Mouse (Mus musculus) ovary, postnatal 14 days (tissue): ENCODE results near the gene Atg14.
"Not testable (repeated sequence)": the region's sequence is repeated elsewhere in the genome, so short reads cannot be mapped to it uniquely, and the experiment has no call there.

Experiments used
- DNase-seq: peaks from one replicate; pipeline ENCODE4 v3.0.0; 2022; ENCODE audit warnings: low spot score

Atg14 gene

DNA sequence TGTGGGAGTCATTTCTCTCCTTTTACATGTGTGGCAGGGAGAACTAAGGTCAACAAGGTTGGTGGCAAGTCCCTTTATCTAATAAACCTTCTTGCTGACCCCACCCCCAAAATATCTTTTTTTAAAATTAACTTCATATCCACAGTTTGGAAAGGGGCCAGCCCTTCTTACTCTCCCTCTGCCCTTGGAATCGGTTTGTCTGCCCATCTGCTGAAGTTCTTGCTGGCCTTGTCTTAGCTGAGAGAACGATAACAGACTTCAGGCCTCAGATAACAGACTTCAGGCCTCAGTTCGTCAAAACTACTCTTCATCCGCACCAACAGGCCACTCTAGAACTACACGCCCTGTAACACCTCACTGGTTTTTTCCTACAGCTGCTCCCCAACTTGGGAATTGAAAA is 26.2 kb downstream of the Atg14 start:
- DNase-seq = no peak

DNA sequence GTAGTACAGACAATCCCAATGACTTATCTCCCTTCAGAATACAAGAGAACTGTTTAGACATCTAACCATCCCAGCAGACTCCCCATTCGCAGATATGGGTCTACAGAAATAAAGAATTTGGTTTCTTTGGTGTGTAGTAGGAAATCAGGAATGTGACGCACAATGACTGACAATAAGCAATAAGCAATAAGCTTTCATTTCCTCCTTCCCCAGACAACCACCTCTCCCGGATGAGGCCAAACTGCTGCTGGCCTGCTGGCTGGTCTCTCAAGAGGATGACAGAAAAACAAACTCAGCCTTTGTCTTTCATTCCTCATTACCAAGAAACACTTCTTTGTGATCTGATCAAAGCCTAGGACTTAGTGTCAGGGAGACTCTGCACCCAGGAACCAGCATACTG is 28.2 kb downstream of the Atg14 start:
- no peak for DNase-seq

- no peak for DNase-seq
Observed at GRCm38 (mm10) chr14:47541325-47541948, 29.0 kb downstream of the Atg14 start.

DNA sequence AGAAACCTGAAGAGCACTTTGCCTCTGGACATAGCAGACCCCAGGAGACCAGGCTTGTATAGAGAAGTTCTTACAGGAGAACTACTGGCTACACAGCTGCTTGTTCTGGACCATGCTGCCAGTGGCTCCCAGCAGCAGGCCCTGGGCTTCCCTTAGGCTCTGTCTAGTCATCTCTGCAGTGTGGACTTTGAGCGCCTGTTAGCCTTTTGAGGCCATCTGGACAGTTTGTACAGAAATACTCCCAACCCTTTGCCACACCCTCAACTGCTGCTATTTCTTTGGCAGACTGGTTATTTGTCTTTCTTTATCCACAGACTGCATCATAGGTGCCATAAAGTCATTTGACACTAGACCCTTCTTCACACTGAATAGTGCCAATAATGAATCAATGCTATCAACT is 35.4 kb downstream of the Atg14 start:
- no peak for DNase-seq

- DNase-seq = no peak
Observed at GRCm38 (mm10) chr14:47534176-47534525, 36.3 kb downstream of the Atg14 start.

DNA sequence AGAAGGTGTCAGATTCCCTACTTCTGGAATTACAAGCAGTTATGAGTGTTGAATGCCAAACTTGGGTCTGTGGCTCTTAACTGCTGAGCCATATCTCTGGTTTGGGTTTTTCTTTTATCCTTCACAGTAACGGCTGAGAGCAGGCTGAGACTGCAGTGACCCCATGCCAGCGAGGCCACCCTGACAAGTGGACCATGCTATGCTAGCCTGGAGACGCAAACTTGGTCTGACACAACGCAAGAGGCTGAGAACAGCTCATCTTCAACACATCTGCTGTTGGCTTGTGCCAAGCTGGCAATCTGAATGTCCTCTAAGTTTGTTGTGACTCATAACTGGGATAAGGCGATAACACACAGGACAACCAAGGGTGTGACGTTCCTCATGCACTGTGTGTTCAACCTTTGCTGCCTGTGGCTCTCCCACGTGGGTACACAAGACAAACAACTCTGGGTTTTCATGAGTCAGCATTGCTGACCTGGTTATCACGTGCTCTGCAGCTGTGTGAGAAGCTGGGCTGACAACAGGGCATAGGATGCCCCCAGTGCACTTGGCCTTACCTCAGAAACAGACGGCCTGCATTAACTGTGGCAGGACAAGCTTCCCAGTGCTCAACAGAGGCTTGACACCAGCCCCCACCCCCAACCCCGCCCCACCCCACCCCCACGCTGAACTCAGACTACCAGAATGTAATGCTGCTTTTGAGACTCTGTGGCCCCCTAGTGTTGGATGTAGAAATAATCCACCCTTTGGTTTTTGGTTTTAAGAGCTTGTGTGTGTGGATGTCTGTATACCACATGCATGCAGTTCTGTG is 36.9 kb downstream of the Atg14 start:
- DNase-seq = peak; percentile 22

DNA sequence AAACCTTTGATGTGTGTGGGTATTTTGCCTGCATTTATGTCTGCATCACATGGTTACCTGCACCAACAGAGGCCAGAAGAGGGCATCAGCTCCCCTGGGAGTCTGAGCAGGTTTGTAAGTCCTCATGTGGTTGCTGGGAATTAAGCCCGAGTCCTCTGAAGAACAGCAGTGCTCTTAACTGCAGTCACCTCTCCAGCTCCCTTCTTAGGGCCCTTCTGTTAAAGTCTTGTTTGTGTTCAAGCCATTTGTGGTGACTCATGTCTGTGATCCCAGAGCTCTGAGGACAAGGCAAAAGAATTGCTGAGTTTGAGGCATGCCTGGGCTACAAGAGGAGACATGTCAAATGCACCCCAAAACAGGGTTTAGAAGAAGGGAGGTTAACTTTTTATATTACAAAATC is 38.0 kb downstream of the Atg14 start:
- no peak for DNase-seq

GRCm38 (mm10) chr14:47529592-47529991 is 40.9 kb downstream of the Atg14 start:
- not testable (repeated sequence) for DNase-seq

DNA sequence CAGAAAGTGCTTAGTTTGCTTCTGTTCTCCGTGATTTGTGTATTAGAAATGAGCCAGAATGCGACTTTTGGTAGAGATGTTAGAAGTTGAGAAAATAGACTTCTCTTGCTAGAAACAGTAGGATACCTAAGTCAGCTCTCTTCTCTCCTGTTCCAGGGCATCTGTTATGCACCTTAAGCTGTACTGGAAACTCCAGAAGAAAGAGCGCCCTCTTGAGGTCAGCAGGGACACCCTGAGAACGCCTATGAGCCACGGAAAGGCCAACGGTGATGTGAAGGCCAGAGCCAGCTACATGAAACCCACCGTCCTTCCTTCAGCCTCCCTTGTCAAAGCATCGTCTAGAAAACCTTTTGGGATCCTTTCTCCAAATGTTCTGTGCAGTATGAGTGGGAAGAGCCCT is 41.4 kb downstream of the Atg14 start:
- DNase-seq = peak; percentile 42

DNA sequence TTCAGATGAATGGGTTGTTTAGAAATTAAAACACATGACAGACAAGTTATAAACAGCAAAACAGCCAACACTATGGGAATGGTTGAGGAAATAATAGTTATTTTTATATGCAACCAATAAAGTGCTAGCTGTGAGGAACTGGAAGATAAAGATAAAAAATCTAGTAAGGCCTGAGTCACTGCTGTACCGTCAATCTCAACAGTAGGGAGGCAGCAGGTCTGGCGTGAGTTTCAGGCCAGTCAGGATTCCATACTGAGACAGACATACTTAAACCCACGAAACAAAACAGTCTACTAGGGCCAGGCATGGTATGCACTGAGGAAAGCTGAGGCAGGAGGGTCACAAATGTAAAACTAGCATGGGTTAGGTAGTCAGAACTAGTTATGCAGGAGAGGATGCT is 42.2 kb downstream of the Atg14 start:
- DNase-seq = no peak

DNA sequence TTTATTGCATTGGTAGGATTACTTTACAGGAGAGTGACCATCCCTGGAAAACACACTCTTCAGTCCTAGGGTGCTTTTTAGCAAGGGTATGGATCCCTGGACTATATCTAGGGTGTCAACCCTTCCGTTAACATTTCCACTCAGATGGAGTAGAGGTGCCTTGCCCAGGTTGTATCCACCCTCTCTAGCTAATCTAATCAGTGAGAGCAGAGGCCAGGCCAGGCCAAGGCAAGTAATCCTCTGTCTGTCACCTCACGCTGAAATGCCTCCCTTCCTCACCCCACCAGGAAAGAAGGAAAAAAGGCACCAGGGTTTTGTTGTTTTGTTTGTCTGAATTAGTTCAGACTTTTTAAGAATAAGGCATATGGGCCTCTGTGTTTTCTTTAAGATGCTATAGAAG is 42.6 kb downstream of the Atg14 start:
- no peak for DNase-seq

DNA sequence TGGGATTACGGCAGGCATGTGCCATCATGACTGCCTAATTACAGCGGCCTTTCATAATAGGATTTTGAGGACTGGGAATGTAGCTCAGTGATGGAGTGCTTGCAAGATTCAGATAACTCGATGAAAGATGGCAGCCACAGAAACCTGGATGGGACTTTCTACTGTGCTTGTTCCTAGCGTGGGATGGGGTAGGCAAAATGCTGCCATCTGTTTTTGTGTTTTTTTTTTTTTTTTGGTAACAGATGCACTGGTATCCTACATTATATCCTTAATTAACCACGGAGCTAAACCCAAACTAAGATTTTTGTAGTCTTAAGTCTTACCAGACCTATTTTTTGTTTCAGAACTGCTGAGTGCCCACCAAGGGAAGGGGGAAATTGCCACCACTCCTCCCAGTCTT is 44.6 kb downstream of the Atg14 start:
- no peak for DNase-seq

DNA sequence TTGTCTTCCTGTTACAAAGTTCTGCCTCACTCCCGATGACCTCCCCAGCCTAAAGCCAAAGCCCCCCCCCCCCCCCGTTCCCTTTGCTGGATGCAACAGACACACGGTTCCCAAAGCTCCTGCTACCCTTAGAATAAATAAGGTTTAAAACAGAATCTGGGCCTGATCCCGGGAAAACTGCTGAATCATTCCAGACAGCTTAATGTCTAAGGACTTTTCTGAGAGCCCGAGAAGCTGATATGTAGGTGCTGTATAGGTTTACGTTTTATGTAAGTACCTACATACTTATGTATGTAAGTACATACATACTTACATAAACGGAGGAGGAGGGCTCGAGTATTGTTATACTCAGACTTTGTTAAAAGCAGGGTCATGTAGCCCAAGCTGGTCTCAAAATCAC is 45.1 kb downstream of the Atg14 start:
- no peak for DNase-seq

DNA sequence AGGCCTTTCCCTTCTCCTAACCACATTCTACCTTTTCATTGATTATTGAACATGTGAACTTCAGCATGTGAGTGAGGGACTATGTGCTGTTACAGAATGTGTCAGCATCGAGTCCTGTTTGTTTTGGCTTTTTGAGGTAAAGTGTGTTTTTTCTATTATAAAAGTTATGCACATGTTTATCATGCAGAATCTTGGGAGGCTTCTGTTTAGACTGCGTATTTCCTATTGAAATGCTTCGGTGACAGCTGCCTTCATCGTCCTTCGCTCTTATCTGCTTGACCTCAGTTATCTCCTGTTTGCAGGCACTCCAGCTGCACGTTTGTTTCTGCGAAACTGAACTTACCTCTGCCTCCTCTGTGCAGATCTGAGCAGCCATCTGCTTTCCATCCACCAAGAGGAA is 48.1 kb downstream of the Atg14 start:
- DNase-seq = no peak

GRCm38 (mm10) chr14:47521609-47522008 is 48.8 kb downstream of the Atg14 start:
- DNase-seq = no peak

GRCm38 (mm10) chr14:47520751-47521449 is 49.5 kb downstream of the Atg14 start:
- DNase-seq = no peak

- no peak for DNase-seq
Observed at GRCm38 (mm10) chr14:47518619-47519018, 51.8 kb downstream of the Atg14 start.

GRCm38 (mm10) chr14:47516755-47517154 is 53.7 kb downstream of the Atg14 start:
- no peak for DNase-seq

DNA sequence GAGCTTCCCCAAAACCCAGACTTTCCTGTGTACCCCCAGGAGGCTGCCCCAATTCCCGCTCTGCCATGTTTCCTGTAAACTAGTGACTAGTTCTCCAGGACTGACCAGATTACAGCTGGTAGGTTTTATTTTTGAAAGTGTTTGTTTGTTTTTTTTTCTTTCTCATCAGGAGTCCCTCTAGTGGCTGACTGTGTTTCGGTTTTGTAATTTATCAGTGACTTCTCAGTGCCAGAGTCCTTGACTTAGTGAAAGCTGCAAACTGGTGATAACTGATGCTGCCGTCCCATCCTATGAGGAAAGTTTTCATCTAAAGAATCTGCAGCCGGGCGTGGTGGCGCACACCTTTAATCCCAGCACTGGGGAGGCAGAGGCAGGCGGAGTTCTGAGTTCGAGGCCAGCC is 54.8 kb downstream of the Atg14 start:
- no peak for DNase-seq

GRCm38 (mm10) chr14:47514816-47515453 is 55.5 kb downstream of the Atg14 start:
- DNase-seq = peak; percentile 11

GRCm38 (mm10) chr14:47513606-47514005 is 56.8 kb downstream of the Atg14 start:
- DNase-seq = no peak

- no peak for DNase-seq
Observed at GRCm38 (mm10) chr14:47510244-47510643, 60.2 kb downstream of the Atg14 start.

DNA sequence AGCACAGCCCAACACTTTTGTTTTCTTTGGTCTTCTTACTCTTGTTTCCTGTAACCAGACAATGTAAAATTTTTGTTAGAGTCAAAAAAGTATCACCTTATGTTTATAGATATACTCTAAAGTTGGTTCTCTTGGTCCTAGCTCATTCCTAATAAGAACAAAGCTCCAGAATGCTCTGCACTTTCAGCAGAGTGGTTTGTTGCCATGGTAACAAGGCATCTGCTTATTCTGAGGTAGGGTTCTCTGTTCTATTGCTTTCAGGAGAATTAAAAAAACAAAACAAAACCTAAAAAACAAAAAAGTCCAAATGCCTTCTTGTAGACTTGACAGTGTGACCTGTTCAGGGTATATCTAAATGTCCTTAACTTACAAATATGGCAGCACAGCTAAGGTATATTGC is 62.4 kb downstream of the Atg14 start:
- DNase-seq = no peak
